17 mouse cellular contexts compared by ENCODE assay signal in the genomic region with DNA sequence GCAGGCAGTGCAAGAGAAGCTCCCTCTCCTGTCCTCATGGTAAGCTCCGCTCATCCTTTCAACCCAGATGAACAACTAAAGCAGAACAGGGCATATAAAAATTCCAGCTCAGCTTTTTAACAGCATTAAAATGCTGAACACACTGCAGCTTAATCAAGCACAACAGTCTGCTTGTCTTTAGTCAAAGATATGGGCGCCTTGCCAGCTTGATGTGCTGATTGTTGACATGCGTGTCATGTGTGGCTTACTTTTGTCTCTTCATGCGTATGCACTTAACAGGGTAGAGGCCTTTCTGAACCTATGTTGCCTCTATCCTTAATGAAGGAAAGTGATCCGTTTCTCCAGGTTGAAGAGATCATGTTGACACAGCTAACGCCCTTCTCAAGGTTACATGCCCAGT.
A peak's percentile ranks its signal among the peaks of the same experiment; 100 is the strongest.
DNase-seq lines count a peak whose midpoint lies in the region; ATAC-seq and TF ChIP-seq lines count a peak whose summit lies in the region.
"Had no signal": no experiment of that assay in that cellular context is flagged by ENCODE, and none has a peak within 500 bp of the region (broad histone marks: within the 10 kb centered on the region; RNA-seq: fewer than 3 reads in every experiment).

No protein-coding gene starts in this region.

- 49% methylated on average over 6 of the region's 6 CpGs for WGBS in kidney, embryonic 15.5 days
- 67% methylated on average over 6 of the region's 6 CpGs for WGBS in midbrain, embryonic 16.5 days
- WGBS in midbrain, embryonic 11.5 days: 88% methylated on average over 6 of the region's 6 CpGs
- WGBS in midbrain, postnatal 0 days: 60% methylated on average over 6 of the region's 6 CpGs
- WGBS in heart, embryonic 12.5 days: 77% methylated on average over 6 of the region's 6 CpGs

- H3K4me2 ChIP-seq in kidney, embryonic 15.5 days: no peak overlapping the region
- H3K4me2 ChIP-seq in midbrain, embryonic 16.5 days (ENCODE audit: low read length): no peak overlapping the region
- no peak overlapping the region for H3K4me2 ChIP-seq in midbrain, embryonic 11.5 days
- H3K4me2 ChIP-seq in midbrain, postnatal 0 days (ENCODE audit: low read depth, low read length, poor library complexity, severe bottlenecking): no peak overlapping the region
- H3K4me2 ChIP-seq in heart, embryonic 12.5 days: no peak overlapping the region
- H3K4me2 ChIP-seq: limb, embryonic 15.5 days had no signal

- peaks cover 47% of the 10 kb centered on the region for H3K36me3 ChIP-seq in kidney, embryonic 15.5 days
- 0 out of 2 replicates have a peak, but pooled peaks cover 4% of the 10 kb centered on the region for H3K36me3 ChIP-seq in midbrain, embryonic 16.5 days (ENCODE audit: control insufficient read depth, insufficient read depth, low read length)
- H3K36me3 ChIP-seq in midbrain, embryonic 11.5 days (ENCODE audit: control insufficient read depth, insufficient read depth, low read length): no peaks in the 10 kb centered on the region; the same call in 1 of the 2 replicates
- peaks cover under 1% of the 10 kb centered on the region; the same call in 1 of the 2 replicates for H3K36me3 ChIP-seq in midbrain, postnatal 0 days (ENCODE audit: insufficient read depth, low read length)
- H3K36me3 ChIP-seq in heart, embryonic 12.5 days: peaks cover 26% of the 10 kb centered on the region

- H3K9me3 ChIP-seq in kidney, embryonic 15.5 days (replicated peaks): no peaks in the 10 kb centered on the region
- no peaks in the 10 kb centered on the region for H3K9me3 ChIP-seq in midbrain, embryonic 16.5 days (replicated peaks; ENCODE audit: control insufficient read depth, low read length, poor library complexity, severe bottlenecking)
- H3K9me3 ChIP-seq in midbrain, embryonic 11.5 days (ENCODE audit: control insufficient read depth, low read length): no peaks in the 10 kb centered on the region
- H3K9me3 ChIP-seq in midbrain, postnatal 0 days (ENCODE audit: low read length): no peaks in the 10 kb centered on the region
- no peaks in the 10 kb centered on the region for H3K9me3 ChIP-seq in heart, embryonic 12.5 days (replicated peaks)
- H3K9me3 ChIP-seq: limb, embryonic 15.5 days had no signal

- TF ChIP-seq CTCF in midbrain, postnatal 0 days (IDR thresholded peaks at IDR 0.05): no peak

- H3K4me3 ChIP-seq in kidney, embryonic 15.5 days (replicated peaks): no peak overlapping the region
- H3K4me3 ChIP-seq in midbrain, embryonic 16.5 days (ENCODE audit: low read depth, low read length): no peak overlapping the region
- H3K4me3 ChIP-seq in midbrain, embryonic 11.5 days (ENCODE audit: low read depth, low read length): no peak overlapping the region
- H3K4me3 ChIP-seq in midbrain, postnatal 0 days (ENCODE audit: low read depth, low read length): no peak overlapping the region
- H3K4me3 ChIP-seq in heart, embryonic 12.5 days: no peak overlapping the region
- H3K4me3 ChIP-seq: erythroblast, embryonic 14.5 days; limb, embryonic 15.5 days had no signal

- ATAC-seq in cerebellum, adult (ENCODE audit: insufficient number of reproducible peaks, low FRiP score, low TSS enrichment): no peak
- peak; percentile 66 for ATAC-seq in kidney, embryonic 15.5 days (replicated peaks; ENCODE audit: low FRiP score)
- ATAC-seq in midbrain, embryonic 16.5 days: no peak
- ATAC-seq in midbrain, embryonic 11.5 days (ENCODE audit: low FRiP score): no peak
- no peak for ATAC-seq in midbrain, postnatal 0 days (ENCODE audit: low FRiP score)
- no peak for ATAC-seq in heart, embryonic 12.5 days (ENCODE audit: insufficient number of reproducible peaks, low FRiP score)
- ATAC-seq: liver, postnatal 0 days had no signal

- peak; percentile 42 to 45 for DNase-seq in cerebellum, postnatal 10 days
- DNase-seq in kidney, postnatal 14 days: no peak
- DNase-seq in midbrain, embryonic 11.5 days (ENCODE audit: low spot score, missing footprints): no peak
- DNase-seq in midbrain, postnatal 0 days (ENCODE audit: low spot score): peak; percentile 52
- DNase-seq: adrenal gland, postnatal 14 days; heart, adult 18-20 months; kidney, postnatal 10 days; layer of hippocampus, adult 9-11 months; liver, postnatal 0 days; spleen, adult 18-20 months; thymus, postnatal 14 days had no signal

- H3K27ac ChIP-seq in kidney, embryonic 15.5 days: peak overlapping the region; percentile 54
- peak overlapping the region; percentile 22; the same call in 1 of the 2 replicates for H3K27ac ChIP-seq in midbrain, embryonic 16.5 days (ENCODE audit: low read length)
- H3K27ac ChIP-seq in midbrain, embryonic 11.5 days (ENCODE audit: low read depth, low read length): no peak overlapping the region
- H3K27ac ChIP-seq in midbrain, postnatal 0 days (ENCODE audit: low read depth, low read length): no peak overlapping the region
- H3K27ac ChIP-seq in heart, embryonic 12.5 days (ENCODE audit: poor library complexity, severe bottlenecking): no peak overlapping the region
- H3K27ac ChIP-seq: limb, embryonic 15.5 days had no signal

- no peaks in the 10 kb centered on the region; the same call in 1 of the 2 replicates for H3K4me1 ChIP-seq in kidney, embryonic 15.5 days
- 0 out of 2 replicates have a peak, but pooled peaks cover 3% of the 10 kb centered on the region for H3K4me1 ChIP-seq in midbrain, embryonic 16.5 days (ENCODE audit: control insufficient read depth, insufficient read depth, low read length)
- no peaks in the 10 kb centered on the region for H3K4me1 ChIP-seq in midbrain, embryonic 11.5 days (ENCODE audit: control insufficient read depth, insufficient read depth, low read length)
- no peaks in the 10 kb centered on the region for H3K4me1 ChIP-seq in midbrain, postnatal 0 days (ENCODE audit: insufficient read depth, low read length)
- H3K4me1 ChIP-seq in heart, embryonic 12.5 days (replicated peaks): no peaks in the 10 kb centered on the region
- H3K4me1 ChIP-seq: limb, embryonic 15.5 days had no signal

- H3K9ac ChIP-seq in kidney, embryonic 15.5 days: no peak overlapping the region
- H3K9ac ChIP-seq in midbrain, embryonic 16.5 days (ENCODE audit: low read depth, low read length): no peak overlapping the region
- no peak overlapping the region for H3K9ac ChIP-seq in midbrain, embryonic 11.5 days (ENCODE audit: low read length)
- no peak overlapping the region for H3K9ac ChIP-seq in midbrain, postnatal 0 days (replicated peaks; ENCODE audit: low read length, poor library complexity, severe bottlenecking)
- H3K9ac ChIP-seq in heart, embryonic 12.5 days: no peak overlapping the region
- H3K9ac ChIP-seq: limb, embryonic 15.5 days; liver, postnatal 0 days had no signal

- H3K27me3 ChIP-seq in kidney, embryonic 15.5 days: no peaks in the 10 kb centered on the region
- no peaks in the 10 kb centered on the region for H3K27me3 ChIP-seq in midbrain, embryonic 16.5 days (ENCODE audit: control insufficient read depth, insufficient read depth, low read depth, low read length)
- no peaks in the 10 kb centered on the region for H3K27me3 ChIP-seq in midbrain, embryonic 11.5 days (ENCODE audit: control insufficient read depth, insufficient read depth, low read length)
- H3K27me3 ChIP-seq in midbrain, postnatal 0 days (ENCODE audit: insufficient read depth, low read length): no peaks in the 10 kb centered on the region
- H3K27me3 ChIP-seq in heart, embryonic 12.5 days (replicated peaks): no peaks in the 10 kb centered on the region
- H3K27me3 ChIP-seq: limb, embryonic 15.5 days had no signal

Comparison
In these comparisons a context has a peak if more than half of its experiments do, and no peak if none do; other contexts are left out.
1. DNase-seq: peak in cerebellum, postnatal 10 days (2 of 2) and midbrain, postnatal 0 days (single experiment); none in kidney, postnatal 14 days (single experiment) and midbrain, embryonic 11.5 days (single experiment).
2. H3K27ac ChIP-seq: peak in kidney, embryonic 15.5 days (single experiment) and midbrain, embryonic 16.5 days (single experiment); none in midbrain, embryonic 11.5 days (single experiment), midbrain, postnatal 0 days (single experiment) and heart, embryonic 12.5 days (single experiment).